Mouse (Mus musculus): ENCODE results near the gene Plcb1. TPM values are rescaled to one million over a fixed set of nuclear protein-coding genes. Genes with fewer than 3 reads are reported as not detected.

Gene Plcb1
- total RNA-seq, 1 experiment from 2014 or later: 1.3 TPM

DNA sequence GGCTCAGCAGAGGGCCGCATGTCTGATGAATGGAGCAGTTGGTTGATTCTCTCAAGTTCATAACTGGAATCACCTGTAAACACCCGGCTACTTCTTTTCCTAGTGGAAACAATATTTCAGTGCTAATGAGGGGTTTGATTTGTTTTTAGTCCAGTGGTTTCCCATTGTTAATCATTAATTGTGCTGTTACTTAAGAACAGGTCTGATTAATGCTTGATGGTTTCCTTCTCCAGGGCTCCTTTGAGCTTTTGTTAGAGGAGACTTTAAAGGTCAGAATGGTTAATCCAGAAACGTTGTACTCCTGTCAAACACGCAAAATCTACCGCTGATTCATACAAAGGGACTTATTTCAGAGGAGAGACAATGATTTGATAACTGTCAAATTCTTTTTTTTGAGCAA lies 141.2 kb downstream of the Plcb1 start:
- ATAC-seq (replicated peaks in 1 of 2; ENCODE audit: insufficient read depth in 1 of 2, low FRiP score in 2 of 2, low TSS enrichment in 1 of 2, low read depth in 1 of 2, poor library complexity in 2 of 2, severe bottlenecking in 2 of 2): no peak

DNA sequence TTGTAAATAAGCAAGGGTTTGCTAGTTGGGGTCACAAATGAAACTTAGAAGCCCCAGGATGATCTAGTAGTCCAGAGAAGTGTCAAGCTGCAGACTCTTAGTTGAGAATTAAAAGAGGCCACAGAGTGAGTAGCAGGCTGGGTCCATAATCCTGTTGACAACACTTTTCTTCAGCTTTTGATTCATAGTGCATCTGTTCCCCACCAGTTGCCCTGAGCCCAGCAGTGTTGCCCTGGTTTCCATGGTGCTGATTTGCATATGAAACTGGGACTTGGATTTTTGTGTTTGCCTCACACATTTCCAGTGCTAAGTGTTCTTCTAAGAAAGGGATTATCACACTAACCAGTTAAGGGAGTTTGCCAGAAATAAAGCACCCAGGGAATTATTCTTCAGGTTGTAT lies 143.6 kb downstream of the Plcb1 start:
- ATAC-seq (replicated peaks in 1 of 2; ENCODE audit: insufficient read depth in 1 of 2, low FRiP score in 2 of 2, low TSS enrichment in 1 of 2, low read depth in 1 of 2, poor library complexity in 2 of 2, severe bottlenecking in 2 of 2): no peak

DNA sequence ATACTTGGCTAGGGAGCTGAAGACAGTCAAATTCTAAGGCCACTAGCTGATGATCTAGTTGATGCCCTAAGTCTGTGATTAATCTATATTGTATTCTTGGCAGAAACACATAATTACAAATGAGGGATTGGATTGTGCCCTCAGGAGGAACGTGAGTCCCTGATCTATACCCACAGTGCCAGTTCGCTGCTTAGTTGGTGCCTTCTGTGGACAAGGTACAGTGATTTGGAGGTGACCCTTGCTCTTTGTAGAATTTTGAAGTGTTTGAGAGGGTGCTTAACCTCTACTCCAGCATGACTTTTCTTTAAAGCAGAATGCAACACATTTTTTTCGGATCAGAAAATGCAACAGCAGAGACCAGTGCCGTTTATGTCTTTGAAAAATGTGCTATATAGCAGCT lies 145.1 kb downstream of the Plcb1 start:
- no peak for ATAC-seq (replicated peaks in 1 of 2; ENCODE audit: insufficient read depth in 1 of 2, low FRiP score in 2 of 2, low TSS enrichment in 1 of 2, low read depth in 1 of 2, poor library complexity in 2 of 2, severe bottlenecking in 2 of 2)

DNA sequence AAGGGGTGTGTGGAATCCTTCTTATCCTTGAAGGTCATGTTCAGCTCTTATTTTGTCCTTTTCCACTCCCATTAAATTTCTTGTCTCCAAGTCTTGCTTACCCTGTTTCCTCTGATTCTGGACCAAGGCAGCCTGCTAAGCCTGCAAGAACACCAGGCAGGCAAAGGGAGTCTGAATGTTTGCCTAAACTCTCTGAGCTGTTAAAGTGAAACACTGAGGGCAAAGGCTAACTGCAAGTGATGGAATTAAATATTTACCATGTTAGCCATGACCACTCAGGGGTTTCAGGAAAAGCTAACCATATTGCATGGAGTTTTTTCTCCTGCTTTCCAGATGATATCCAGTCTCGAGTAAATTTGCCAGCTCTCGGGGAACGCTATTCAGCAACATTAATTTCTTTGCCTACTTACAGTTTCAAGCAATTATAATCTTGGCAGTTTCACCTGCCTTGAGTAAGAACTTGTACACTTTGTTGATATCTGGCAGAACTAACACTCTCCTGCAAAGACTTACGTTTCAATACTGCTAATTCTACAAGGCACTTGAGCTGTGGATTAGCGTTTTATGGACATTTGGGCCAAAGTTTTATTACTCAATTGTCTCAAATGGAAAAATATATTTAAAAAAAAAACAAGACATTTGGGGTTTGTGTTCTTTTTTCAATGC lies 146.0 kb downstream of the Plcb1 start:
- no peak for ATAC-seq (replicated peaks in 1 of 2; ENCODE audit: insufficient read depth in 1 of 2, low FRiP score in 2 of 2, low TSS enrichment in 1 of 2, low read depth in 1 of 2, poor library complexity in 2 of 2, severe bottlenecking in 2 of 2)

DNA sequence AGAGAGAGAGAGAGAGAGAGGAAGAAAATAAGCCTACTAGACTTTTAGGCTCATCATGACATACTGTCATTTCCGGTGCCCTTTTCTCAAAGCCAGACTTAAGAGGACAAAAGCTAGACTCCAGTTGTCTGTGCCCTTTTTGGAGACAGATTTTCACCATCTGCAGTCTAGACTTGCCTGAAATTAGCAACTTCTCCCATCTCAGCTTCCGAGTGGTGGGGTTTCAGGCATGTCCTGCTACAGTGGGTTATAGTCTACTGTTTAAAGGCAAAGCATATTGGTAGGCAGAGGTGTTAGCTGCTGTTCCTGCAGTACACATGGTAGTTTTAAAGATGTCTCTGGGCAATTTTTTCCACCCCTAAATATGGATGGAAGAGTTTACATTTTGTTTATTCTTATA lies 149.6 kb downstream of the Plcb1 start:
- no peak for ATAC-seq (replicated peaks in 1 of 2; ENCODE audit: insufficient read depth in 1 of 2, low FRiP score in 2 of 2, low TSS enrichment in 1 of 2, low read depth in 1 of 2, poor library complexity in 2 of 2, severe bottlenecking in 2 of 2)

DNA sequence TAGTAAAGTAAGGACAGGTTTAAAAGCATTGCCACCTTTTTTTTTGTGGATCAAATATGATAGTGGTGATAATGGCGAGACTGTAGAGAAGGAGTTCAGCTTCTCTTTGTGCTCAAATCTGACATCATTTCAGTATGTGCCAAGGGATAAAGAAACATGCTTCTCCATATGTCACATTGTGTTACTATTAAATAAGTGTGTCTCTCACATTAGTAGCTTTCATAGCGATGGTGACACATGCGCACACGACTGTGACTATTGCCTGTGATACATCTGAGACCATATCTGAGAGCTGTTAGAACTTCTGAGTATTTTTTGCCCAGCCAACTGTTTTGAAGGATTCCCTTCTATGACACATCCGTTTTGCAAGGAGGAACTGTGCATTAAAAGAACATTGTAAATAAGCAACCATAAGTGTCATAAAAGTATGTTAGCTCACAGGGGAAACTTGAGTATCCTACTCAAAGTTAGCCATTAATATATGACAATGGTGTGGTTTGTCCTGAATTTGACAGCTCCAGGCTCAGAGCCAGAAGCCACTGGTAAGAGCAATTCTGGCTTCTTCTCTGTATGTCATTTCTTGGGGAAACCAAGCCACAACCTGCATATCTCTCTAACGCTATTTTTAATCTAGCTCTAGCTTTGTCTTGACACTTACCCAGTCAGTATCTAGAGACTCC lies 150.2 kb downstream of the Plcb1 start:
- no peak for ATAC-seq (replicated peaks in 1 of 2; ENCODE audit: insufficient read depth in 1 of 2, low FRiP score in 2 of 2, low TSS enrichment in 1 of 2, low read depth in 1 of 2, poor library complexity in 2 of 2, severe bottlenecking in 2 of 2)

DNA sequence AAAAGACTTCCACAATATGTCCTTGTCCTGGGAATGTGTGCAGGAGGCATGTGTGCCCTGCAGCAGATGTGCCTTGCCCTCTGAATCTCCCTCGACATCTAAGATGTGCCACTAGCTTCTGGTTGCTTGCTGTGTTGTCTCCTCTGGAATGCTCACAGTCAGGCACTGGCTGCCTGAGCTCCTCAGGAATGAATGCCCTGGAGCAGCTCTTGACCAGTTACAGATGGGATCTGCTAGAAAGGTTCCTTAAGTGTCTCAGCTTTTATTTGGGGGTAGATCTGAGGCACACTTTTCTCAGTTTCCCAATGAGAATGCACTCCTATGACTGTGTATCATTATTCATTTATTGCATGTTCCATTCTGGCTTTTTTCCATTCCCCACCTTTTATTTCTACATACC lies 151.8 kb downstream of the Plcb1 start:
- no peak for ATAC-seq (replicated peaks in 1 of 2; ENCODE audit: insufficient read depth in 1 of 2, low FRiP score in 2 of 2, low TSS enrichment in 1 of 2, low read depth in 1 of 2, poor library complexity in 2 of 2, severe bottlenecking in 2 of 2)

DNA sequence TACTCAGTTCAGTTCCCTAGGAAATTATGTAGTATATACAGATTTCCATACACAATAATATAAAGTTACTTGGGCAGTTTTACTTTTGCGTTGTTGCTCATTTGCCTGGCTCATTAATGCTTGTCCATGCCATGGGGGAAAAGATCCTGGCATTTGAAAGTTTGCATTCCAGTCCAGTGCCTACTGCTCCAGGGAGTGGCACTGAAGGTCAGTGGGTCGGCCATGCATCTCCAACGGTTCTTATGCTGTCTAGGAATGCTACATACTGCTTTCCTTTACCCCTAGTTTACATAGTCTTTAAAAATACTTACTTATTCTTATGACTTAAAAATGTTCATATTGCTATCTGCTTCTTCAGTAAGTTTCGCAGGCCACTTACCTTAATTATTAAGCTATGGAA lies 156.2 kb downstream of the Plcb1 start:
- ATAC-seq (replicated peaks in 1 of 2; ENCODE audit: insufficient read depth in 1 of 2, low FRiP score in 2 of 2, low TSS enrichment in 1 of 2, low read depth in 1 of 2, poor library complexity in 2 of 2, severe bottlenecking in 2 of 2): no peak

DNA sequence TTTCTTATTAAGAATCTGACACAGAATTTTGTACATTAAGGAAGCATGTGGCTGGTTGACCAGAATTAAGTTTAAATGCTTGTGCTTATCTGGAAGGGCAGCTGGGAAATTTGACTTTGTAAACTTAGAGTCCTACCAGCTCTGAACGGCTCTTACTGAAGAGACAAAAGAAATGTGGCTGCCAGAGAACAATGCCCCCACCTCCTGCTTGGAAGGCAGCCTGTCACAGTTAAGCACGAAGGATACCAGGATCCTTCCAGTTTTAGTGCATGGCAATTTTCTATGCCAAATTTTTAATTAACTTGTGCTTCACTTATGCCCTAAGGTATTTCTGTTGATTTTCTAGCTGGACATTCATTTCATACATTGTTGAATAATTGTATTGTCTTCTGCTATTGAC lies 157.1 kb downstream of the Plcb1 start:
- no peak for ATAC-seq (replicated peaks in 1 of 2; ENCODE audit: insufficient read depth in 1 of 2, low FRiP score in 2 of 2, low TSS enrichment in 1 of 2, low read depth in 1 of 2, poor library complexity in 2 of 2, severe bottlenecking in 2 of 2)

DNA sequence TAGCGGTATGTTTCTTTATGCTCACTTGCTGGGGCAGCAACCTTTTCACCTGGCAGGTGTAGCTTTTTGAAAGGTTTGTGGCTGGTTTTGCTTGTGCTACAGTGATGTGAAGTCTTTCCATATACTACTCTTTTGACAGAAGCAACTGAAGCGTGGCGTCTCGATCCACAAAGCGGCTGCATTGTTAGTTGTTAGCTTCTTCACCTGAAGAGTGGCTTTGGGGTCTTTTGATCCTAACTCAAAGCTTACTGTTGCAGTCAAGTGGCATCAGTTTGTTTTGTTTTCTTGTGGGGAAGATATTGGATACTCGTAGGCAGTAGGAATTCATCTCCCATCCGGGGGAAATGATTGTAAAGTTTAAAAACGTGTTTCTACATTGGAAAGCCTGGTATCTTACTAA lies 160.5 kb downstream of the Plcb1 start:
- no peak for ATAC-seq (replicated peaks in 1 of 2; ENCODE audit: insufficient read depth in 1 of 2, low FRiP score in 2 of 2, low TSS enrichment in 1 of 2, low read depth in 1 of 2, poor library complexity in 2 of 2, severe bottlenecking in 2 of 2)

DNA sequence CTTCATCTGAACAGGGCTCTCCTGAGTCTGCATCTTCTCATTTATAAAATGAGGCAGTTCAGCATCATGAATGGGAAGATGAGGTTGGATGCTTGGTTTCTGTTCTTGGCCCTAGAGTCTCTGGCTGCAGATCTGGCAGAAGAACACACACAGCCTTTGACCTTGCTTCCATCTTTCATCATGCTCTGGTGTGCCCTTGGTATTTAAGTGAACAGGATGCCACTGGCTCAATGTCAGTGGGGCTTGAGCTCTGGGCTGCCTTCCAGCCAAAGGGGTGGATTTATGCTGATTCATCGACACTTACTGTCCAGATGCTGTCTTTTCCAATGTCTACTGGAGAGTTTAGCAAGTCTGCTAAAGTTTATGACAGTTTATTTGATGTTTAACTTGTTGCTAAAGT lies 161.0 kb downstream of the Plcb1 start:
- no peak for ATAC-seq (replicated peaks in 1 of 2; ENCODE audit: insufficient read depth in 1 of 2, low FRiP score in 2 of 2, low TSS enrichment in 1 of 2, low read depth in 1 of 2, poor library complexity in 2 of 2, severe bottlenecking in 2 of 2)

DNA sequence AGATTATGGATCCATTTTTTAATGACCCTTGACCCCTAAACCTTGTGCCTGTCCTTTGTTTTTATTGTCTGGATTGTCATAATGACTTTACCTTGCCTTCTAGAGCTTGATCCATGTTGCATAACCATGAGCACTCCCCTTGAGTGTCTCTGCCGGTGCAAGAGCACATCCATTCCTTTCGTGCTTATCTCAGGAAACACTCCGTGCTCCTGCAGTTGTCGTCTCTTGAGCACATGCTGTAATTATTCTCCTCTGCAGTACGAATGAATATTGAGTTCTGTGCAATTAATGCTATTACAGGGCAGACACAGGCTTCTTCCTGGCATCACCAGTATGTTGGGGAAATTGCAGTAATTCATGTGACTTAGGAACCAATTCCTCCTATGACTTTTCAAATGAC lies 166.2 kb downstream of the Plcb1 start:
- ATAC-seq (replicated peaks in 1 of 2; ENCODE audit: insufficient read depth in 1 of 2, low FRiP score in 2 of 2, low TSS enrichment in 1 of 2, low read depth in 1 of 2, poor library complexity in 2 of 2, severe bottlenecking in 2 of 2): no peak

DNA sequence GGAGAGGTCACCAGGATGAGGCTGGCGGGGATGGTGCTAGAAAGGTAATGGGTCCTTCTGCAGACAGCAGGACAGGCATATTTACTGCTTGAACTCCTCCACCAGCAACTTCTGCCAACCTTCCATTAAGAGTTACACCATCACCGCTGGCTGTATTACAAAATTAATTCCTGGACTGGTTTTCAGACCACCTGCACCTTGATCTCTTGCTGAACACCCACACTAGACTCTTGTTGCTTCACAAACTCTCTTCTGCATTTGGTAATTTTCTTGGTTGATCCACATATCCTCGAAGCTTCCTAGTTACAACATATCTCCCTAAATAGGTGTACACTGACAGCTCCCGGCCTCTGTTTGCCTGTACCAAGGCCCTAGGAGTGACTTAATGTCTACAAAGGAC lies 170.6 kb downstream of the Plcb1 start:
- ATAC-seq (replicated peaks in 1 of 2; ENCODE audit: insufficient read depth in 1 of 2, low FRiP score in 2 of 2, low TSS enrichment in 1 of 2, low read depth in 1 of 2, poor library complexity in 2 of 2, severe bottlenecking in 2 of 2): no peak

DNA sequence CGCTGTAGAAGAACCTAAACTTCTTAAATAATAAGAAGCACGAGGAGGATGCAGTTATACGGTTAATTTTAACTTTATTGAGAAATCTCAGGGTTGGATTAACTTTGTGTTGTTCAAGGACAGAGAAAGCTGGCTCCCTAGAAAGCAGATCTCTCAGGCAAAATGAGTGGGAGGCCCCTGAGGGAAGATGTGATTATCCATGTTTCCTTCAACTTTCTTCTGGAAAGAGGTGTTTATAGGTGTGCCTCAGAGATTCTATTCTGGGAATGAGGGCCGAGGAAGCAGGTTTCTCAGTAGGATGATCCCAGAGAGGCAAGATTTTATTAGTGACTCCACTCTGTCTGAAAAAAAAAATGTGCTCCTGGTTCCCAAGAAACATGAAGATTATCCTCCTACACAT lies 180.3 kb downstream of the Plcb1 start:
- ATAC-seq (replicated peaks in 1 of 2; ENCODE audit: insufficient read depth in 1 of 2, low FRiP score in 2 of 2, low TSS enrichment in 1 of 2, low read depth in 1 of 2, poor library complexity in 2 of 2, severe bottlenecking in 2 of 2): no peak

DNA sequence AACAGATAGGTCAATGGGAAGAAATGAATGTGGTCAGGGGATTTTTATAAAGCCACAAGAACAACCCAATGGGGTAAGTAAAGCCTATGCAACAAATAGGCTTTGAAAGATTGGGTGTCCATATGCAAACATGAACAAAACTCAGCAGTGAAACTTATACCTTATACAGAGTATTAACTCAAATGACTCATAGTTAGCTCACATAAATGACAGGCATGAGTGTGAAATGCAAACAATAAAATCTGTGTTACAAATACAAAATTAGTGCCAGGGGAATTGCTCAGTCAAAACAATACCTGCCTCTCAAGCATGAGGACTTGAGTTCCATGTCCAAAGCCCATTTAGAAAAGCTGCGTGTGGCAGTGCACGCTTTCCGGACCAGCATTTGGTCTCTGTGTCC lies 182.5 kb downstream of the Plcb1 start:
- ATAC-seq (replicated peaks in 1 of 2; ENCODE audit: insufficient read depth in 1 of 2, low FRiP score in 2 of 2, low TSS enrichment in 1 of 2, low read depth in 1 of 2, poor library complexity in 2 of 2, severe bottlenecking in 2 of 2): no peak

DNA sequence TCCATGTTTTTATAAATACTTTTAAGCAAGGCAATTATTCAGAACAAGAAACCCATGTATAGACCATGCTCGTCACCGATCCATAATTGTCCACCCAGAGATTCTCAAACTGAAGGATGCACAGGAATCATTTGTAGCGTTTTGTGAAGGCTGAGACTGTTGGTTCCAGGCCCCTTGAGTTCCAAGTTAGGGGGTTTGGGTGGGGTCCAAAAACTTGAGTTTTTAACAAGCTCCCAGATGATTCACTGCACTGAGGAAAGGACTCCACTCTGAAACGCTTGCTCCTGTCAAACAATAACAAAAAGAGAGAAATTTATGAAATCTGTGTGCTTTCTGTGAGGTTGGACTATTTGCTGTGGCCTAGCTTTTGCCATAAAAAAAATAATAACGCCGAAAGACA lies 186.5 kb downstream of the Plcb1 start:
- ATAC-seq (replicated peaks in 1 of 2; ENCODE audit: insufficient read depth in 1 of 2, low FRiP score in 2 of 2, low TSS enrichment in 1 of 2, low read depth in 1 of 2, poor library complexity in 2 of 2, severe bottlenecking in 2 of 2): no peak

DNA sequence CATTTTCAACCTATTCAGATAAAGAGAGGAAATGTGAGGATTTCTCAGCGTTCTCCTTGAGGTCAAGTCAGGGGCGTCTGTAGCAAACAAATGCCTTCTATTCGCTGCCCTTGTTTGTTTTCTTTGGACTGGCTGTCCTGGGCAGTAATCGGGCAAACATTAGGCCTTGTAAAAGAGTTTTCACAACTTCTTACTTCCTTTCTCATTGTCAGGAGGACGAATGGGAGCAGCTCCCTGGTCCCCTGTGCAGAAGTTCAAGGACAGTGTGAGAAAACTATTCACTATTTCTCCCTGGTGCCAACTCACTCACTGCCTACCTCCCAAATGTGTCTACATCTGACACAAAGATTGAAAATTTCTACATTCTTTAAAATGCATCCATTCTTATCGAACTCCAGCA lies 188.8 kb downstream of the Plcb1 start:
- ATAC-seq (replicated peaks in 1 of 2; ENCODE audit: insufficient read depth in 1 of 2, low FRiP score in 2 of 2, low TSS enrichment in 1 of 2, low read depth in 1 of 2, poor library complexity in 2 of 2, severe bottlenecking in 2 of 2): no peak

DNA sequence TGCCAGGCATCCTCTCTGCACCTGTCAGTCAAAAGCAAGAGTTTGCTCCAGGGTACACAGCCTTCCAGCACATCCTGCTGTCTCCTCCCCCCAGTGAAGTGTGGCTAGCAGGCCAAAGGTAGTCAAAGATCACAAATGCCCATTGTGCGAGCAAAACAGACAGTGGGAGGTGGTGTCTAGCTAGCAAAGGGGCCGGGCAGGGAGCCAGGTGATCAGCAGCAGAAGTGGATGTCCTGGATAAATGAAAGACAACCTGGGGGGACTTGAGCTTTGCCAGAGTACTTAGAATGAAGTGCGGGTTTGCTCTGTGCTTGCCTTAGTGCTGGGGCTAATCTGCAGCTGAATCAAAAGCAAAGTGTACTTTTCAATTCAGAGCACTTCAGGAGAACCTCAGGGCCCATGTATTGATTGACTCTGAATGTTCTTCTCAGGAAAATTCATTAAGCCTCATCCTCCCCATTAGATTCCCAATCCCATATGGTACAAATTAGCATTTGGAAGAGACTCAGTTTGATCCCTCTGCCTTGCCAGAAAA lies 191.0 kb downstream of the Plcb1 start:
- ATAC-seq (replicated peaks in 1 of 2; ENCODE audit: insufficient read depth in 1 of 2, low FRiP score in 2 of 2, low TSS enrichment in 1 of 2, low read depth in 1 of 2, poor library complexity in 2 of 2, severe bottlenecking in 2 of 2): no peak

DNA sequence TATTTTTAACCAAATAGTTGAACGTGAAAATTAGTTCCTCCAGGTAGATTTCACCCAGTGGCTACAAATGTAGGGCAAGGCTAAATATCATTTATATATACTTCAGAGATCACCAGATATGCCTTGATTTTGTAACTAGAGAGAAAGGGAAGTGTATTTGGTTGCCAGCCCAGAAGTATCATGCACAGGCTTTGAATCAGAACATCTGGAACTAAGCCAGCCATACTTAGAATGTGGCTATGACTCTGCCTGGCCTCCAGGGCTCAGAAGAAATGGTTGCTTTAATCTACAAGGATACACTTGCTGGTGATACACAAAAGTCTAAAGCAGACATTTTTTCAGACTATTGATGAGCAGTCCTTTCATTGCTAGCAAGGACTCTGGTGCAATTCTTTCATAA lies 191.8 kb downstream of the Plcb1 start:
- peak; percentile 25 to 74; a peak in 2 of 4 replicates for ATAC-seq (replicated peaks in 1 of 2; ENCODE audit: insufficient read depth in 1 of 2, low FRiP score in 2 of 2, low TSS enrichment in 1 of 2, low read depth in 1 of 2, poor library complexity in 2 of 2, severe bottlenecking in 2 of 2)
